Mouse (Mus musculus): ENCODE data around the gene Ttc34. TPM values are rescaled to one million over a fixed set of nuclear protein-coding genes. Genes with fewer than 3 reads are reported as not detected.

Gene Ttc34
- polyA plus RNA-seq, 2 experiments from 2014 or later = not detected

DNA sequence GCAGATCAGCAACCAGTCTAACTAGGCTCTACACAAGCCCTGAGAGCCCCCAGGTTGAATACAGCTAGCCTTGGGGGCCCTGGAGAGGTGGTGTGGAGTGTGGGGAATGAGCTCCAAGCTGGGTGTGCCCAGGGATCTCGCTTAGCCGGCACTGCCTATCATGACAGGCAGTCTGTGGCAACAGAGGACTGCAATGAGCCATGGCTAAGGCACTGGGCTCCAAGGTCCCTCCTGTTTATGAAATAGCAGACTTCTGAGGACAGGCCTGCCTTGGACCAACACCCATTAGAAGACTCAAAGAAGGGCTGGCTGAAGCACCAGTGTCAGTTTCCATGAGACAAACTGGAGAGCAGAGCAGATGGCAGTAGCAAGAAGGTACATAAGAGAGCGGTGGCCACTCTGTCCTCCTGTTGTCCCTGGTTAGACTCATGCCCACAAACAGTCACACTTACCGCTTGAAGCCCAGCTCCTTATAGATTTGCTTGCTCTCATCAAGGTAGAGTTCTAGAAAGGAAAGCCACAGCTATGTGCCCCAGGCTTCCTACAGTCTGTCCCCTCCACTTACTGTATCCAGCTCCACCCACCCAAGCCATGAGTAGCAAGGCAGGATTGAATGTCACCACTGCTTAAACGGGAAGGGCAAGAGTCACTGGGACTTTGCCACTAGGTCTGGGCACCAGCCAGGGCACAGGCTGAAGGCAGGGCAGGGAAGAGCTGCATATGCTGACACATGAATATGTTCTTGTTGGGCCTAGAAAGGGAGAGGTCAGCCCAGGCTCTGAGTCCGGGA is 60.6 kb downstream of the Ttc34 start:
- no peak for ATAC-seq

DNA sequence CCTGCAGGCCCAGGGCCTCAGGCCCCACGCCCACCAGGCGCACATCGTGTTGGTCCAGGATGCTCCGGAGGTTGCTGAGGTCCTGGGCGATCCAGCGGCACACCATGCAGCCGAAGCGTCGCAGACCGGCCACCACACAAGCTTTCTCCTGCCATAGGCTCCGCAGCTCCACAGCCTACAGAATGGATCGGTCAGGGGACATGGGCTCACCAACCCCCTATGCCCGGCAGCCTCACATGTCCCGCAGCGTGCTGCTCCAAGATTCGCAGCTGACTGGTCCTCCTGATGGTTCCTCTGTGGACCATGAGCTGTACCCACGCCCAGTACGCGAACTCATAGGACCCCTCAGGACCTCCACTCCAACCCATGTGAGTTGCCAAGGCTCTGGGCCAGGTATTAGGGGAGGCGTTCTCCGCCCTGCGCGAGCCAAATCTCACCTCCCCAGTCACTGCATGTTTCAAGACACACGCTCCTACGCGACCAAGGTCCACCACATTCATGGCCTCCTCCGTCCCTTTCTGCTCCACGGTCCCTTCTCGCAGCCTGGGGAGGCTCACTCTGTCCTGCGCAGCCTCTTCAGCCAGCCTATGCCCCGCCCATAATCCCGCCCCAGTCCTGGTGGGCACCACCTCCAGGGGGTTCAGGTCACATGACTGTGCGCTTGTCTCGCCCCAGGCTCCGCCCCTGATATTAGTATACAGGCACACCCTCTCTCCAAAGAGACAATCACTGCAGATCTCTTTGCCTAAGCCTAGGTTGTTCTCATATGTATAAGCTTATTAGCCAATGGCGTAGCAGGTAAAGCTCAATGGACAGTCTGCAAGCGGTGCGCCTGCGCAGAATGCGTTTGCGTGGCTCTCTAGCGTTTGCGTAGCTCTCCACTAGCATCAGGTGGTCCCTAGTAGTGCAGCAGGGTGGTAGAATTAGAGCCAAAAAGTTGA is 61.5 kb downstream of the Ttc34 start, which contains the start of gene Fam213b:
Gene Fam213b (minus strand): TSS at position 630 of the 941 bp plus-strand sequence.
- peak; percentile 91 for ATAC-seq

DNA sequence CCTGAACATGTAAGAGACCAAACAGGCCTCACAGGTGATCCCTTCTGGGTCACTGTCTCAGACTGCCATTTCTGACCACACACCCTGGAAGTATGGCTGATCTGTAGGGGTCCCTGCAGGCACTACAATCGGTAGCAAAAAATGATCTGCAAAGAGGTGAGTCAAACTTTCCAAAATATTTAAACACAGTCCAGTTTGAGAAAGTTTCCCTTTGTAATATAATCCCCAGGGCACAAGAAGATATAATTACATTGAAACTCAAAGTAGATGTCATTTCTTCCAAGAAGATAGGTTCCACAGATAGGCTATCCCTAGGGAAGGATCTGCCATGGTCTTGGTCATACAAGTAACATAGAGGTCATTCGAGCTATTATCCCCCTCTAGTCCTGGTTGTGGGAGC is 65.1 kb downstream of the Ttc34 start:
- ATAC-seq = no peak

DNA sequence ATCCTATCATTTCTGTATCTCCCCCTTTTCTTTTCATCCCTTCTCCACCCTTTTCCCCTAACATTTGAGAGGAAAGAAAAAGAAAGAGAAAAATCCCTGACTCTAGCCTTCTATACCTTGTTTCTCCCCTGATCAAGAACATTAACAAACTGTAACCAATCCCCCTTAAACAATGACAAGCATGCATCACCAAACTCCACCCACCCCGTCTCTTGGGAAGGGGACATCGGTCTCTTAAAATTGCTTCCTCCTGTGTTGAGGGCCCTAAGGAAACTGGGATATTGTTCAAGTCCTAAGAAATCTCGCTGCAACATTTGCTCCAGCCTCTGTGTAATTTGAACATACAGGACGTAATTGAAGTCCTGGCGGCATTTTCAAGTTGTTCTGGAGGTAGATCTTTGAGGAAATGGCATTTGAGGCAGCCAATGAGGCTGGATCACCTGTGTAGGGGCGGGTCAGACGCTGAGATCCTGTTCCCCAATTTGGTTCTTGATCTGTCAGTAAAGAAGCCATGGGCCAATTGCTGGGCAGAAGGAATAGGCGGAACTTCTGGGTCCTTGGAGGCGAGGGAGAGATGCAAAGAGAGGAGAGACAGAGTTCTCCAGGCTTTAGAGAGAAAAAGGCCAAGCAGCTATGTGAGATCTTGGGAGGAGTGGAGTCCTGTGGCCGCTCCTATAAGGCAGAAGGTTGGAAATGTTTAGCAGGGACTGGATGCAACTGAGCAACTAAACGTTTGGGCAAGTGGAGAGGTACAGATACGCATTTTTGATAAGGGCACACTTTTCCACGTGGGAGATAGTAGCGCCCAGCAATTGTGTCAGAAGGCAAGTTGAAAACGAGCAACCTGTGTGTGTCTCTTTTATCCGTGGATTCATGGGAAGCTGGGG is 67.2 kb downstream of the Ttc34 start:
- peak; percentile 99 for ATAC-seq

DNA sequence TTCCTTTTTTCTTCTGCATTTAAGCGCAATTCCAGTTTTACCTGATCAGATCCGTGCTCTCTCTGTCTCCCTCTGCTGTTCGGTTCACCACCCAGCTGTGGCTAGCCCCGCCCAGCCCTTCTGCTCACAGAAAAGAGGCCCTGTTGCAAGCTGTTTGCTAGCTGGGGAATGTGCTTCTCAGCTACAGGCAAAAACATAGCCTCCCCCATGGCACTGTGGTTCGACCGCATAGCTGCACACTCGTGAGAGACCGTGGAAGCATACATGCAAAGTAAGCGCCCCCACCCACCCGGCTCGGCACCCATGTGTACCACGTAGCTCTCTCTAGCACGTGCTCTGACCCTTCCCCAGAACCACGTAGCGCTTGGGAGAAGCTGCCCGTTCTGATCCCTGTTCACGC is 70.6 kb downstream of the Ttc34 start:
- ATAC-seq = peak; percentile 48

DNA sequence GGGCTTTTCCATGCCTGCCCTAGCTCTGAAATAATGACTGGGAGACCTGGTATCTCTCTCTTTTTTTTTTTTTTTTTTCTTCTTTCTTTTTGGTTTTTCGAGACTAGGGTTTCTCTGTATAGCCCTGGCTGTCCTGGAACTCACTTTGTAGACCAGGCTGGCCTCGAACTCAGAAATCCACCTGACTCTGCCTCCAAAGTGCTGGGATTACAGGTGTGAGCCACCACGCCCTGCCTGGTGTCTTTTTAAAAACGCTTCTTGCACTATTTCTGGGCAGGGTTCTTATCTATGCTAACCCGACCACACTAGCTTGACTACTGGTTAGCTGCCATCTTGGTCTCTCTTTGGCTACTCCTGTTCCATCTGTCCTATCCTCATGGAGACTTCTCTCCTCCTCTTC is 71.2 kb downstream of the Ttc34 start:
- no peak for ATAC-seq

DNA sequence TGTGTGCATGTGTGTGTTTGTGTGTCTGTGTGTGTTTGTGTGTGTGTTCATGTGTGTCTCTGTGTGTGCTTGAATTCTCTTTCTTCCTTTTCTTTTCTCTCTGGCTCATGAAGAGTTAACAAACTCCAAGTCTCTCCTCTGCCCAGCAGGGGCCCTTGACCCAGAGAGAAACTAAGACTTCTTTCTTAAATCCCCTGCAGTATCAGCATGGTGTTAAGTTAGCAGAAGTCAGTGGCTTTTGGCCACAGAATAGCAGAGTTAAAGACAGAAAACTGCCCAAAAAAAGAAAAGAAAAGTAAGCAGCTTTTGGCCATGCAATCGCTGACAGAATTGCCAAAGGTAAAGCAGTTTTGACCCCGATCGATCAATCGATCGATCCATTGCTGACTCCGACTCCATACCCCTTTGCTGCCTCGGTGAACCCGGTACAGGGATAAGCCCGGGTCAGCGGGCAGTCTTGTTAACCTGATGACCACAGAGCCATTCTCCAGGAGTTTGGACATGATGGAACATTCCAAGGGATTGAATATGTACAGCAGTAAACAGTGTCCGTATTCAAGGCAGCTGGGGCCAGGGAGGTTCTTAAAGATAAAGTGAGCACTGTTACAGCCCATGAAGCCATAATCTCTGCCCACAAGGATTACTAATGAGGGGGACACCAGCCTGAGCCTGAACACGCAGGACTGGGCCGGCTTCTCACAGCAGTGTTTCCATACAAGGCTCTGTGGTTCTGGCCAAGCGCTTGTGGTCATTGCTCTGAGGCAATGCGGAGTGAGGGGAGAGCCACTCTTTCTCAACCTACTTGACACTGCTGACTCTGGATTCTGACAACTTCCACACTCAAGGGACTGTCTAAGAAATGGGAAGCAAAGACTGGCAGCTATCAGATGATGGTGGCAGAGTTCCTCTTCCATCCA is 73.6 kb downstream of the Ttc34 start:
- no peak for ATAC-seq

DNA sequence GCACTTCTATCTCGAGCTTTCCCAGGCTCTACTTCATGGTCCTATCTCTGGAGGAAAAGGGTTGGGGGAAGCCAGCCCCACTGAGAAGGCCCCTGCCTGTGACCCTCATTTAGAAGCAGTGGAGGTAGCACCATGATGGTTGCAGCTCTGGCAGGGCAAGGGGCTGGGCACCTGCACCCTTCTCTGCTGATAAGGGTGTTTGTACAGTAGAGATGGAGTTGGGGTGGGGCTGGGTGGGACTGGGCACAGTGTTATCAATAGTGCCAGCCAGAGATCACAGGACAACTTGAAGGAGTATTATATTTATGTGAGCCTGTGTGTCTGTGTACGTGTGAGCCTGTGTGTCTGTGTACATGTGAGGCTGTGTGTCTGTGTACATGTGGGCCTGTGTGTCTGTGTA is 74.4 kb downstream of the Ttc34 start:
- no peak for ATAC-seq

DNA sequence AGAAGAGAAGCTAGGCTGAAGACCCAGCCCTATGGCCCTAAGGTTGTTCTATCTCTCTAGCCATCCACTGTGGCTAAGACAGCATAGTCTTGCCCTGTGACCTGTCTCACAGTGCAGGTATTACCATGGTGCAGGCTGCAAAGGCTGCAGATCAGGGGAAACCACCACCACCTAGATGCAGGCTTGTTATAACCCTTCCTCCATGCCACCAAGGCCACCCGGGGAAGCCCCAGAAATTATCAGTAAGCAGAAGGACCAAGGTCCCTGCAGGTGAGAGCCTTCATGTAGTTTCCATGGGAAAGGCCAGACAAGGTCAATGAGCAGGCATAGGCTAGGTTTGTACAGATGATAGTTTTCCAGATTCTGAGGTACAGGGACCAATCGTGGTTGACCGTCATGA is 76.6 kb downstream of the Ttc34 start:
- ATAC-seq = peak; percentile 39

DNA sequence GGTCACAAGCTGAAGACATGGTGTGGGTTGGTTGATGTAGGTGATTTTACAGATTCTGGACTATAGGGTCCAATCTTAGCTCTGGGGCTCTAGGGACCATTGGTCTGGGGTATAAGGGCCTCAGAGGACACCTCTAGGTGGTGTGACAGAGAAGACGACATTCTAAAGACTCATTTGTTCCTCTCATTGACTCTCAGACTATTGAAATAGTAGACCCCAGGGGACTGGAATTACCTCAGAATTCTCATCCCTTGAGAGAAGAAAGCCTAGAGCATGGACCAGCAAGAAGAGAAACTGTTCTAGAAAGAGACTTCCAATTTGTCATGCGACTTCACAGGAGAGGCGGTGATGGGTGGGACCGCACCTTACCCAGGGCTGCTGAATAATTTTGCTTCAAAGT is 77.0 kb downstream of the Ttc34 start:
- no peak for ATAC-seq

DNA sequence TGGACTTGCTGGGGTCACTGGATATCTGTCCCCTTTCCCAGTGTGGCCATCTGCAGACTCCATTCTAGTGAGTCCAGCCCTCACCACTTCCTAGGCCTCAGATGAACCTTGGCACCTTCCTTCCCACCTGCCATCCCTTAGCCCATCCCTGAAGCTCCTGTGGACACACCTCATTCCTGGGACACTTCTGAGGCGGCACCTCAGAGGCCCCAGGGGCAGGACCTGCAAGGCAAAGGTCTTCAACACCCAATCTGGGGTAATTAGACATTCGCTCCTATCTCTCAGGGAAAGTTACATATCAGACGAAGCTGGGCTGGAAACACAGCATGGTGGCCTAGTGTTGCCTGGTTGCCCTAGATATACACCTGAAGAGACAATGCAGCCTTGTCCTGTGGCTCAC is 77.4 kb downstream of the Ttc34 start:
- ATAC-seq = no peak

DNA sequence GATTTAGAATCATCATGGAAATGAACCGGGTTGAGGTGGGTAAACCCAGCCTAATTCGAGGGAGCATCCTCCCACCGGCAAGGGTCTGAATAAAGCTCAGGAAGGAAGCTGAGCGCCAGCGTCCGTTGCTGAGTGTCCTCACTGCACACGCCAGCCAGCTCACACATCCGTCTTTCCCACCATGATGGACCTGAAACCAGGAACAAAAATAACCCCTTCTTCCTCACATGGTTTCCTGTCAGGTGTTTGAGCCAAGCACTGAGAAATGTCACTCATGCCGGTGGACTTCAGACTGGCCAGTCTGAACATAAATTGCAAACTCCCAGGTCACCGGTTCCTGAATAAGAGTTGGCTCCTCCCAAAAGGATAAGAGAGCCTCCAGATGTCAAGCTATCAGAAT is 78.0 kb downstream of the Ttc34 start:
- no peak for ATAC-seq

DNA sequence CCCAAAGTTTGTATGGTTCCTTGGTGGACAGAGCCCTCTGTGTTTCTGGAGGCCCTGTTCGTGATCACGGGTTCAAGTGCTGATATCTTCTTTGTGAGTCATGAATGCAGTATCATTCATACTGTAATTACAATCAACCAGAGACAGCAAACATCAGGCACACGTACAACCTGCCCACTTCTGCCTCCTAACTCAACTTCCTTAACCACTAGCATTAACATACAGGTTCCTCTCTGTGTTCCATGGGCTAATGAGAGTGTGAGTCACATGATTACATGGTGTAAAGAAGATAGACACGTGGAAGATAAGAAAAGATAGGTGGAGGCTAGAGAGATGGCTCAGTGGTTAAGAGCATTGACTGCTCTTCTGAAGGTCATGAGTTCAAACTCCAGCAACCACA is 79.4 kb downstream of the Ttc34 start:
- no peak for ATAC-seq

Other genes starting within 250 kb of the Ttc34 start
- 1 to 10 TPM; 2.2 to 2.7 TPM for gene Prdm16, start 200.6 kb upstream of the Ttc34 start, polyA plus RNA-seq (2017; shearing (Covaris generic))
- gene Actrt2, start 169.6 kb upstream of the Ttc34 start, polyA plus RNA-seq (2017; shearing (Covaris generic)) = not detected
- not detected for gene Mmel1, start 32.1 kb downstream of the Ttc34 start, polyA plus RNA-seq (2017; shearing (Covaris generic))
- 10 to 100 TPM in 1 of 2 experiments, 1 to 10 TPM in 1; 5.4 to 11.3 TPM for gene Fam213b, start 61.7 kb downstream of the Ttc34 start, polyA plus RNA-seq (2017; shearing (Covaris generic))
- gene Tnfrsf14, start 91.1 kb downstream of the Ttc34 start, polyA plus RNA-seq (2017; shearing (Covaris generic)) = 10 to 100 TPM; 12.0 to 22.3 TPM
- under 1 TPM in 1 of 2 experiments, not detected in 1; 0.59 TPM for gene Hes5, start 123.5 kb downstream of the Ttc34 start, polyA plus RNA-seq (2017; shearing (Covaris generic))
- gene Pank4, start 126.7 kb downstream of the Ttc34 start, polyA plus RNA-seq (2017; shearing (Covaris generic)) = 10 to 100 TPM; 40.8 to 61.1 TPM
- gene Plch2, start 219.3 kb downstream of the Ttc34 start, polyA plus RNA-seq (2017; shearing (Covaris generic)) = not detected
- 10 to 100 TPM in 1 of 2 experiments, 1 to 10 TPM in 1; 9.7 to 10.4 TPM for gene Pex10, start 229.6 kb downstream of the Ttc34 start, polyA plus RNA-seq (2017; shearing (Covaris generic))
- gene Rer1, start 248.9 kb downstream of the Ttc34 start, polyA plus RNA-seq (2017; shearing (Covaris generic)) = 100 to 1,000 TPM in 1 of 2 experiments, 10 to 100 TPM in 1; 84.8 to 110 TPM
- 1 to 10 TPM; 1.9 to 4.5 TPM for gene Morn1, start 249.1 kb downstream of the Ttc34 start, polyA plus RNA-seq (2017; shearing (Covaris generic))

All from CD4-positive, CD25-positive, alpha-beta regulatory T cell, adult 4 months (primary cell).